Mouse (Mus musculus) myocyte (in vitro differentiated cells): ENCODE results near the gene Tap2. TPM values are rescaled to one million over a fixed set of nuclear protein-coding genes. Genes with fewer than 3 reads are reported as not detected.

Experiments
- H3K27me3 ChIP-seq: one replicate; pipeline ENCODE4 v1.6.1; 2011; ENCODE audit not compliant: control insufficient read depth, insufficient read depth, insufficient read length
- H3K36me3 ChIP-seq: one replicate; pipeline ENCODE4 v1.6.1; 2011; ENCODE audit not compliant: control insufficient read depth, insufficient read depth
- H3K4me2 ChIP-seq: one replicate; pipeline ENCODE4 v1.6.1; 2011; ENCODE audit warnings: low read depth, control low read depth
- H3K4me3 ChIP-seq: one replicate; pipeline ENCODE4 v1.5.1; 2011; ENCODE audit warnings: mild to moderate bottlenecking, control low read depth, moderate library complexity
- H3K79me2 ChIP-seq: one replicate; pipeline ENCODE4 v1.6.1; 2011; ENCODE audit not compliant: control insufficient read depth, insufficient read depth
- H3ac ChIP-seq: one replicate; pipeline ENCODE4 v1.6.1; 2011; ENCODE audit not compliant: control insufficient read depth, insufficient read length
- CEBPB ChIP-seq: IDR thresholded peaks from 2 replicates; pipeline ENCODE4 v1.6.1; 2011; ENCODE audit warnings: mild to moderate bottlenecking, moderate library complexity; ENCODE audit not compliant: poor library complexity, insufficient read depth, severe bottlenecking
- E2F4 ChIP-seq: IDR thresholded peaks from one replicate; pipeline ENCODE4 v1.6.1; 2011; ENCODE audit warnings: mild to moderate bottlenecking, control low read depth, moderate library complexity; ENCODE audit not compliant: insufficient read depth
- MAX ChIP-seq: IDR thresholded peaks from one replicate; pipeline ENCODE4 v1.6.1; 2011; ENCODE audit warnings: low read depth, mild to moderate bottlenecking, control low read depth
- MYOD1 ChIP-seq, 3 experiments: IDR thresholded peaks; one replicate each; pipeline ENCODE4 v1.6.1; 2011; ENCODE audit warnings: control low read depth in 2 of 3, low read depth in 2 of 3, mild to moderate bottlenecking in 2 of 3, moderate library complexity in 1 of 3; ENCODE audit not compliant: insufficient read length in 2 of 3, control insufficient read depth in 1 of 3
- MYOG ChIP-seq, 3 experiments: IDR thresholded peaks; one replicate each; pipeline ENCODE4 v1.6.1; 2011; ENCODE audit warnings: control low read depth in 2 of 3, low read depth in 2 of 3, mild to moderate bottlenecking in 2 of 3; ENCODE audit not compliant: insufficient read length in 2 of 3, control insufficient read depth in 1 of 3, insufficient read depth in 1 of 3
- POLR2A ChIP-seq: IDR thresholded peaks from one replicate; pipeline ENCODE4 v1.6.1; 2011; ENCODE audit warnings: low read depth, mild to moderate bottlenecking, control low read depth, moderate library complexity; ENCODE audit not compliant: insufficient read length
- POLR2AphosphoS2 ChIP-seq: IDR thresholded peaks from one replicate; pipeline ENCODE4 v1.6.1; 2011; ENCODE audit warnings: low read depth, control low read depth; ENCODE audit not compliant: insufficient read length
- REST ChIP-seq: IDR thresholded peaks from one replicate; pipeline ENCODE4 v1.6.1; 2011; ENCODE audit warnings: mild to moderate bottlenecking, control low read depth, moderate library complexity; ENCODE audit not compliant: insufficient read depth, insufficient read length
- SRF ChIP-seq: IDR thresholded peaks from one replicate; pipeline ENCODE4 v1.6.1; 2011; ENCODE audit warnings: low read depth; ENCODE audit not compliant: control insufficient read depth, insufficient read length
- TCF12 ChIP-seq: IDR thresholded peaks from one replicate; pipeline ENCODE4 v1.6.1; 2011; ENCODE audit warnings: mild to moderate bottlenecking, control low read depth; ENCODE audit not compliant: poor library complexity, insufficient read depth, severe bottlenecking
- TCF3 ChIP-seq: IDR thresholded peaks from one replicate; pipeline ENCODE4 v1.6.1; 2011; ENCODE audit warnings: low read depth, control low read depth; ENCODE audit not compliant: insufficient read length
- USF1 ChIP-seq: IDR thresholded peaks from one replicate; pipeline ENCODE4 v1.6.1; 2011; ENCODE audit warnings: low read depth, mild to moderate bottlenecking, control low read depth, moderate library complexity
- polyA plus RNA-seq: library from polyadenylated mRNA; unstranded; fragments of >200 nt; fragmentation: generic; extraction: Trizol; gene quantifications from one replicate; pipeline ENCODE4 v1.2.1, GENCODE M21; 2012; ENCODE audit warnings: missing spikeins

Gene Tap2
- polyA plus RNA-seq, 1 experiment: 5.3 TPM

DNA sequence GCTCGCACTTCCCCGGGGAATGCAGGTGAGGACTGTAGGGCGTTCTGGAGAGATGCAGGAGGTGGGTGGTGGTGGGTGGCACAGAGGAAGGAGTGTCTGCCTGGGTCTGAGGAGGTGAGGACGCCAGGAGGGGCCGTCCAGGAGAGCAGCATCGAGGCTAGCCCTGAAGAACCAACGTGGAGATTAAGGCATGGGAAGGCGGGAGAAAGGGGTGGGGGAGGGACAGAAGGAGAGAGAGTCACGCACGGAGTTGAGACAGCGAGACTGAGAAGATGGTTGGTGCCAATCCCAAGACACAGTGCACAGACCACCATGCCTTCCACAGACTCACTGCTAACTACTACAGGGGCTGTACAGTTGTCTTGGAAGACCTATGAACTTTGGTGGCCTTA is 4.8 kb upstream of the Tap2 start:
- TF ChIP-seq MAX: no peak
- TF ChIP-seq TCF3: no peak
- TF ChIP-seq E2F4: no peak
- TF ChIP-seq MYOG (IDR thresholded peaks at IDR 0.05; ENCODE audit: control insufficient read depth in 1 of 3, insufficient read depth in 1 of 3, insufficient read length in 2 of 3, low read depth in 2 of 3): no peak
- TF ChIP-seq CEBPB: no peak
- TF ChIP-seq POLR2AphosphoS2: no peak
- no peak for TF ChIP-seq MYOD1 (IDR thresholded peaks at IDR 0.05; ENCODE audit: control insufficient read depth in 1 of 3, insufficient read length in 2 of 3, low read depth in 2 of 3)
- TF ChIP-seq SRF: no peak
- TF ChIP-seq POLR2A: no peak
- no peak for TF ChIP-seq USF1
- TF ChIP-seq TCF12: no peak
- no peak for TF ChIP-seq REST
- H3K79me2 ChIP-seq: no peaks in the 10 kb centered on the region
- no peaks in the 10 kb centered on the region for H3K36me3 ChIP-seq
- peak overlapping the region; percentile 64 for H3K4me2 ChIP-seq
- peaks cover 51% of the 10 kb centered on the region for H3K27me3 ChIP-seq
- H3K4me3 ChIP-seq: peak overlapping the region; percentile 7
- no peak overlapping the region for H3ac ChIP-seq

DNA sequence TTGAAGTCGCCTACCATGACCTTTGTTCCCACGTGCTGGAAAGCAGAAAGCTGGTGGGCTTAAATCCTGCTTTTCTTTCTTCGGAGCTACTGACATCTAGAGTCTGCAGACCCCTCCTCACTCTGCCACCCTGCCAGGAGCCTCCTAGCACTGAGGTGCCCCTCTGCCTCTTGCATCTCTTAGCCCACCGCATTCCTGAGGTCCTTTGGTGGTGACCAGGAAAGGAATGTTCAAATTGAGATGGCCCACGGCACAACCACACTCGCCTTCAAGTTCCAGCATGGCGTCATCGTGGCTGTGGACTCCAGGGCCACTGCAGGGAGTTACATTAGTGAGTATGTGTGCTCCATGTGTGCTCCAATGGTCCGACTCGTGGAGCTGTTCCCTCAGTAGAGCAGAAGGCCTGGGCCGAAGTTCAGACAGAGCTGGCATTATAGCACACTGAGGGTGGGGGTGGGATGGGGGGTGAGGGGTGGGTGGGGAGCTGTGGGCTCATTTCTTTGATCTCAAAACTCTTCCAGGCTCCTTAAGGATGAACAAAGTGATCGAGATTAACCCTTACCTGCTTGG is 4.2 kb upstream of the Tap2 start:
- H3K36me3 ChIP-seq: no peaks in the 10 kb centered on the region
- H3K4me3 ChIP-seq: no peak overlapping the region
- no peak for TF ChIP-seq CEBPB
- no peak for TF ChIP-seq TCF3
- TF ChIP-seq REST: no peak
- no peak for TF ChIP-seq MYOD1 (IDR thresholded peaks at IDR 0.05; ENCODE audit: control insufficient read depth in 1 of 3, insufficient read length in 2 of 3, low read depth in 2 of 3)
- no peak for TF ChIP-seq TCF12
- TF ChIP-seq MYOG (IDR thresholded peaks at IDR 0.05; ENCODE audit: control insufficient read depth in 1 of 3, insufficient read depth in 1 of 3, insufficient read length in 2 of 3, low read depth in 2 of 3): no peak
- no peak for TF ChIP-seq E2F4
- no peak for TF ChIP-seq USF1
- no peak for TF ChIP-seq SRF
- TF ChIP-seq POLR2AphosphoS2: no peak
- no peak overlapping the region for H3K4me2 ChIP-seq
- no peak overlapping the region for H3ac ChIP-seq
- no peaks in the 10 kb centered on the region for H3K79me2 ChIP-seq
- H3K27me3 ChIP-seq: peaks cover 45% of the 10 kb centered on the region

- Histone ChIP-seq H3ac (no peak overlapping the region), H3K79me2 (no peaks in the 10 kb centered on the region), H3K4me3 (no peak overlapping the region), H3K36me3 (no peaks in the 10 kb centered on the region), H3K27me3 (peaks cover 36% of the 10 kb centered on the region), H3K4me2 (no peak overlapping the region)
- TF ChIP-seq SRF (no peak), TCF12 (no peak), TCF3 (no peak), MYOG (IDR thresholded peaks at IDR 0.05; ENCODE audit: control insufficient read depth in 1 of 3, insufficient read depth in 1 of 3, insufficient read length in 2 of 3, low read depth in 2 of 3) (no peak), POLR2AphosphoS2 (no peak), POLR2A (no peak), CEBPB (no peak), MYOD1 (IDR thresholded peaks at IDR 0.05; ENCODE audit: control insufficient read depth in 1 of 3, insufficient read length in 2 of 3, low read depth in 2 of 3) (no peak), E2F4 (no peak), REST (no peak), USF1 (no peak), MAX (no peak)
Observed at GRCm38 (mm10) chr17:34200047-34200446, 3.3 kb upstream of the Tap2 start.

- Histone ChIP-seq H3K79me2 (no peaks in the 10 kb centered on the region), H3K4me3 (no peak overlapping the region), H3K27me3 (peaks cover 36% of the 10 kb centered on the region), H3K36me3 (no peaks in the 10 kb centered on the region), H3ac (no peak overlapping the region), H3K4me2 (no peak overlapping the region)
- TF ChIP-seq CEBPB (no peak), SRF (no peak), MYOD1 (IDR thresholded peaks at IDR 0.05; ENCODE audit: control insufficient read depth in 1 of 3, insufficient read length in 2 of 3, low read depth in 2 of 3) (no peak), USF1 (no peak), MYOG (IDR thresholded peaks at IDR 0.05; ENCODE audit: control insufficient read depth in 1 of 3, insufficient read depth in 1 of 3, insufficient read length in 2 of 3, low read depth in 2 of 3) (no peak)
Observed at GRCm38 (mm10) chr17:34200772-34201505, 2.4 kb upstream of the Tap2 start.
